Mouse (Mus musculus) limb, embryonic 12.5 days (tissue): ENCODE measurements at regions not wholly inside any gene's neighbourhood (a gene's known extent, or its start where the extent isn't known, plus 50 kb on each side); places are given as distances from the start of the nearest gene placed in this dataset.

Experiments used
- ATAC-seq: fragments of 200-750 bp; cut with Nextera tagmentation; 2 replicates; pipeline ENCODE4 v1.8.0; 2017; ENCODE audit warnings: low read depth, moderate TSS enrichment; ENCODE audit not compliant: insufficient number of reproducible peaks, insufficient read depth, low FRiP score, low TSS enrichment
- H3K27ac ChIP-seq: fragments of 300-500 bp; sonication (generic); 2 replicates; pipeline ENCODE4 v1.5.1; 2016; ENCODE audit warnings: mild to moderate bottlenecking, moderate library complexity
- H3K27me3 ChIP-seq: fragments of 300-500 bp; sonication (generic); 2 replicates; pipeline ENCODE4 v1.6.1; 2016; ENCODE audit warnings: mild to moderate bottlenecking, moderate library complexity
- H3K36me3 ChIP-seq: fragments of 300-500 bp; sonication (generic); 2 replicates; pipeline ENCODE4 v1.6.1; 2016; ENCODE audit warnings: mild to moderate bottlenecking, moderate library complexity
- H3K4me1 ChIP-seq: fragments of 300-500 bp; sonication (generic); replicated peaks from 2 replicates; pipeline ENCODE4 v1.6.1; 2016
- H3K4me2 ChIP-seq: fragments of 300-500 bp; sonication (generic); 2 replicates; pipeline ENCODE4 v1.6.1; 2016; ENCODE audit warnings: mild to moderate bottlenecking, moderate library complexity
- H3K4me3 ChIP-seq: fragments of 300-500 bp; sonication (generic); replicated peaks from 2 replicates; pipeline ENCODE4 v1.5.1; 2016; ENCODE audit warnings: mild to moderate bottlenecking
- H3K9ac ChIP-seq: fragments of 300-500 bp; sonication (generic); replicated peaks from 2 replicates; pipeline ENCODE4 v1.6.1; 2016; ENCODE audit warnings: mild to moderate bottlenecking, moderate library complexity
- H3K9me3 ChIP-seq: fragments of 300-500 bp; sonication (generic); 2 replicates; pipeline ENCODE4 v1.6.1; 2016; ENCODE audit warnings: mild to moderate bottlenecking, moderate library complexity
- WGBS: fragments of 180-500 bp; shearing (Covaris S2); methylation state at CpG from one replicate; pipeline ENCODE4 v1.1.7; 2016; 5-methylcytosine and 5-hydroxymethylcytosine counted together

DNA sequence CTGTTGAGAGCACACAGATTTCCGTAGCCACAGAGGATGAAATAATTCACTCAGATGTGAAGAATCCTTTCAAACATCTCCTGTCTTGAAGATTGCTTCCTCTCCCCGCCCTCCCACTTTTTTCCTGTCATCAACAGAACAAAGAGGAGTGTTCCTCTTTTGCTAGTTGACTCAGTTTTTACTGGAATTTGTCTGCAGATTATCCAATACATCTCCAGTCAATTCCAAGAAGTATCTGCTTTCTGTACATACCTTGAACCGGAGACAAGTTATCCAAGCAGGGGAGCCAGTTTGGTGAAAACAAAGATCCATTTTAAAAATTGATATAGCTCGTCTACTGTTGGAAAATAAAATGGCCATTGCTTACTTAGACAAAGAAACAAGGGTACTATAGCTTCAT is 328.5 kb downstream of the Ttll7 start:
- no peak overlapping the region for H3K4me3 ChIP-seq
- H3K4me2 ChIP-seq, result no peak overlapping the region
- H3K36me3 ChIP-seq, result no peaks in the 10 kb centered on the region
- no peaks in the 10 kb centered on the region for H3K9me3 ChIP-seq
- H3K9ac ChIP-seq, result no peak overlapping the region
- H3K27me3 ChIP-seq, result peaks cover 33% of the 10 kb centered on the region
- WGBS, result 78% methylated on average over 4 of the region's 4 CpGs
- H3K4me1 ChIP-seq, result peaks cover 16% of the 10 kb centered on the region
- no peak overlapping the region for H3K27ac ChIP-seq
- no peak for ATAC-seq

DNA sequence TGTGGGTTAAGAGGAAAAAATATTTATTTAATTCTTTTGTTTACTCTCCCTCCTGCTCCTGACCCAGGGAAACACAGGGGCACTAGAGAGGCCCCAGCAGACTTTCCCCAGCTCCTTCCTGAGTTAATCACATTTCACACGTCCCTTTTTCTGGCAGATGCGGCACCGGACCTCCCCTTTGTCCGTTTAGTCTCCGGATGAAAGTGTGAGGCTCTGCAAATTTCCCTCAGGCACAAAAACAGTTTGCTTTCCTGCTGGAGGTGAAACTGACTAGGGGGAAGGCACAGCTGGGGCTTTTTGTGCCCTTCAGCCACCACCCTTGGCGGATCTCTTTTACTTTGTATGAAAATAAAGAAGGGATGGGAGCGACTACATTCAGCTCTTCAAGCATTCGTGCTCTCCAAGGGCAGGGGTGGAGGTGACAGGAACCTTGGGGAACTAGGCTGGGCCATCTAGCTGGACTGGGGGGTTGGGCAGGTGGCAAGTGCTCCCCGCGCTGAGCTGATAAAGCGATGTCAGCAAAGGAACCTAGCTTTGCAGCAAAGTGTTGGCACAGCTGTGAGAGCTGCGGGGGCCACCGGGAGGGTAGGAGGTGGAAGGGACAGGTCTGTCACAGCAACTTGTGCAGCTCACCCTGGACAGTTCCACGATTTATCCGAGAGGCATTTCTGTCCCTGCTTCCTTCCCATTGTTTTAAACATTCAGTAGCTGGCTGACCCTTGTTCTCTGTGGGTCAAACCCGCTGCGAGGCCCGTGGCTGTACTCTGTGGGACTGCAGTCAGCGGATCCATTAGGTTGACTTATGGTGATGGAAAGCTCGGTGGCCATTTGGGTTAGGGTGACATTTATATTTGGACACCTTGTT is 329.6 kb downstream of the Ttll7 start:
- no peak overlapping the region for H3K27ac ChIP-seq
- 2% methylated on average over 20 of the region's 20 CpGs for WGBS
- H3K4me2 ChIP-seq, result peak overlapping the region; percentile 44

DNA sequence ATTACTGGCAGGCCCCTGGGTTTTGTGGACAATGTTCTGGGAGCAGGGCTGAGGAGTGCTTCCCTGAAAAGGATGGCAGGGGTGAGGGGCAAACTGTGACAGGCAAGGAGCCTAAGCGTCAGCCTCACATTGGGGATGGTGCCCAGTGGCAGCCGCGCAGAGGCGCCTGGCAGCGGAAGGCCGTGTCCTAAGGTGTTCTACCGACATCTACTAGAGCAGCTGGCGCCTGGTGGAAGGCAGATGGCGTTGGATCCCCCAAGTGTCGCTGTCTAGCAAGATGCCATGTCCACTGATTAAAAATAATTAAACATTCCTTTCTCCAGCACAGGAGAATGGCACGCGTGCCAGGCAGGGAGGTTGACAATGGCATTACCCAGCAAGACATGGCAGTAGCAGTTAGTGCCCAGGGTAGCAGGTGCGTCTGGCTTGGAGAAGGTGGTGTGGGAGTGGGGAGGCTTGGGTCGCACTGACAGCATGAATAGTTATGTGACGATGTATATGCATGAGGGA is 330.3 kb downstream of the Ttll7 start:
- H3K4me2 ChIP-seq, result peak overlapping the region; percentile 44
- peaks cover 33% of the 10 kb centered on the region for H3K27me3 ChIP-seq
- peaks cover 16% of the 10 kb centered on the region for H3K4me1 ChIP-seq
- no peak overlapping the region for H3K27ac ChIP-seq
- no peak for ATAC-seq
- no peaks in the 10 kb centered on the region for H3K9me3 ChIP-seq
- H3K36me3 ChIP-seq, result no peaks in the 10 kb centered on the region
- 38% methylated on average over 15 of the region's 15 CpGs for WGBS
- H3K9ac ChIP-seq, result no peak overlapping the region
- H3K4me3 ChIP-seq, result no peak overlapping the region

More for the DNA sequence above, 329.6 kb downstream of the Ttll7 start:
- no peaks in the 10 kb centered on the region for H3K9me3 ChIP-seq
- no peak for ATAC-seq
- peaks cover 16% of the 10 kb centered on the region for H3K4me1 ChIP-seq
- H3K9ac ChIP-seq, result no peak overlapping the region
- 0 out of 2 replicates have a peak overlapping the region, but pooled peaks have one; percentile 15 for H3K4me3 ChIP-seq
- H3K27me3 ChIP-seq, result peaks cover 33% of the 10 kb centered on the region
- no peaks in the 10 kb centered on the region for H3K36me3 ChIP-seq

DNA sequence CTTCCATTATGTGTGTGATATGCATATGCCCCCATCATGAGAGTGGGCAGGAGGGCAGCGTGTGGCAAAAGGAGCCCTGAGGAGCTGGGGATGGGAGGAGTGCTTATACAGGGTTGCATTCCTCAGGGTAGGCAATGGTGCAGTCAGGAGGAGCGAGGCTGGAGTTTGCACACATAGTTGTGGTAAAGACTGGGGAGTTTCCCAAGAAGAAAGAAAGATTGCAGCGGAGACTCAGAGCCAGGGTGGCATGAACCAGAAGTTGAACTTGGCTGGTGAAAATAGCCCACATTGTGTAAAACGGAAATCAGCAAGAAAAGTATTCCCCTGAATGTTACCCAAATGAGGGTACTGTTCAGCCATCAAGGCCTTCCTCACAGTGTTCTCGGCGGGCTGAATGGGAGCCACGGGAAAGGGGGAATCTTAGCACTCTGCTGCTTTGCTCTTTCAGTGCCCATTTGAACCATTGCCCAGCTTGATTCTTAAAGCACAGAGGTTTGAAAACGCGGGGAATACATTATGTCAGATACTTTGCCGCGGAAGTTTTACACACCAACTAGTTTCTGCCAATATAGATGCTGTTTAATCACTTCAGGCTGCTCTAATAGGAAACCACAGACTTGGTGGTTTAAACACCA is 331.6 kb downstream of the Ttll7 start:
- Histone ChIP-seq H3K4me1 (peaks cover 16% of the 10 kb centered on the region), H3K9ac (no peak overlapping the region), H3K36me3 (no peaks in the 10 kb centered on the region), H3K4me2 (no peak overlapping the region), H3K4me3 (no peak overlapping the region), H3K9me3 (no peaks in the 10 kb centered on the region), H3K27ac (no peak overlapping the region), H3K27me3 (peaks cover 33% of the 10 kb centered on the region)
- no peak for ATAC-seq
- WGBS, result 65% methylated on average over 11 of the region's 11 CpGs

DNA sequence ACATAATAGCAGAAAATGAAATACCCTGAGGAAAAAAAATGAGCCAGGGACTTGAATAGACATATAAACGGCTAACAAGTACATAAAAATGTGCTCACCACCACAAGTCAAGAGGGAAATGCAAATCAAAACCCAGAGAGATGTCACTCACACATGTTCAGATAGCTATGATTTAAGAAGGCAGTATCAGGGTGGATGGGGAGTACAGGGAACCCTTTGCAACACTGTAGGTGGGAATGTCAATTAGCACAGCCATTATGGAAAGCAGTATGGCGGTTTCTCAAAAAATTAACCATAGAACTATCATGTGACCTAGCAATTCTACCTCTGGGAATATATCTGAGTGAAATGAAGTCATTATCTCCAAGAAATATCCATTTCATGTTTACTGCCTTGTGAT is 337.6 kb downstream of the Ttll7 start:
- 91% methylated on average over 2 of the region's 2 CpGs for WGBS
- no peak overlapping the region for H3K4me2 ChIP-seq
- H3K9ac ChIP-seq, result no peak overlapping the region
- H3K9me3 ChIP-seq, result no peaks in the 10 kb centered on the region
- no peak for ATAC-seq
- H3K4me1 ChIP-seq, result no peaks in the 10 kb centered on the region
- H3K27me3 ChIP-seq, result no peaks in the 10 kb centered on the region; the same call in 1 of the 2 replicates
- no peak overlapping the region for H3K4me3 ChIP-seq
- H3K27ac ChIP-seq, result no peak overlapping the region
- H3K36me3 ChIP-seq, result no peaks in the 10 kb centered on the region

DNA sequence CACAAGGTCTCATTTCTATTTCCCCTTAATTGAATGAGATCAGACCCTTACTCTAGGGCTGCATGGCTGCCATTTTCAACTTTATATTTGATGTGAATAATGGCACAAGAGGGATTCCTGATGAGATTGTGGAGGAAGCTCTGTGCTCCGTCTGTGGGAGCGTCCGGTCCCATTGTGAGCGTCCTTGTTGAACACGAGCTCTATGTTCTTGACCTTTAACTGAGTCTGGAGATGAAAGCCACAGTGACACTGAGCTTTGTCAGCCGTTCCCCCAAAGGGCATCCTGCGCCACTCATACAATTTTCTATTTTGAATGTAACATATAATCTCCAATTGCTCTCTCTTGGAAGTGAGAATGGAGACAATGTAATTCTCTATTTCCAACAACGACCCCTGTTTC is 344.5 kb downstream of the Ttll7 start:
- 91% methylated on average over 8 of the region's 8 CpGs for WGBS
- Histone ChIP-seq H3K9me3 (no peaks in the 10 kb centered on the region), H3K4me3 (no peak overlapping the region), H3K27ac (no peak overlapping the region), H3K27me3 (no peaks in the 10 kb centered on the region; the same call in 1 of the 2 replicates), H3K36me3 (no peaks in the 10 kb centered on the region), H3K4me1 (0 out of 2 replicates have a peak, but pooled peaks cover 3% of the 10 kb centered on the region), H3K4me2 (no peak overlapping the region), H3K9ac (no peak overlapping the region)
- no peak for ATAC-seq

DNA sequence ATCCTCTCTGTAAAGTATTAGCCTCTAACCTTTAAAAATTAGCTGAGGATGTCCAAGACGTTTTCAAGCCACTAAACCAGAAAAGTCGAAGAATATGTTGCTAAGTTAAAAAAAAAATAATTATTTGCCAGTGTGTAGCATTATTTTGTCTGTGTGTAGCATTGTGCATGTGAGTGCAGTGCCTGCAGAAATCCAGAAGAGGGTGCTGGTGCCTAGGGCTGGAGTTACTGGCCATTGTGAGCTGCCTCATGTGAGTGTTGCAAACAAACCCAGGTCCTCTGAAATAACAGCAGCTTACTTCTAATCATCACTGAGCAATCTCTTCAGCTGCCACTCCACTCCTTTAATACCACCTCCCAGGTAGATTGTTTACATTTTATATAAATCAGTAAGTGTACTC is 345.0 kb downstream of the Ttll7 start:
- 66% methylated on average over 2 of the region's 2 CpGs for WGBS
- Histone ChIP-seq H3K4me2 (no peak overlapping the region), H3K36me3 (no peaks in the 10 kb centered on the region), H3K9ac (no peak overlapping the region), H3K4me1 (0 out of 2 replicates have a peak, but pooled peaks cover 3% of the 10 kb centered on the region), H3K9me3 (no peaks in the 10 kb centered on the region), H3K4me3 (no peak overlapping the region), H3K27ac (no peak overlapping the region), H3K27me3 (no peaks in the 10 kb centered on the region; the same call in 1 of the 2 replicates)
- ATAC-seq, result no peak

DNA sequence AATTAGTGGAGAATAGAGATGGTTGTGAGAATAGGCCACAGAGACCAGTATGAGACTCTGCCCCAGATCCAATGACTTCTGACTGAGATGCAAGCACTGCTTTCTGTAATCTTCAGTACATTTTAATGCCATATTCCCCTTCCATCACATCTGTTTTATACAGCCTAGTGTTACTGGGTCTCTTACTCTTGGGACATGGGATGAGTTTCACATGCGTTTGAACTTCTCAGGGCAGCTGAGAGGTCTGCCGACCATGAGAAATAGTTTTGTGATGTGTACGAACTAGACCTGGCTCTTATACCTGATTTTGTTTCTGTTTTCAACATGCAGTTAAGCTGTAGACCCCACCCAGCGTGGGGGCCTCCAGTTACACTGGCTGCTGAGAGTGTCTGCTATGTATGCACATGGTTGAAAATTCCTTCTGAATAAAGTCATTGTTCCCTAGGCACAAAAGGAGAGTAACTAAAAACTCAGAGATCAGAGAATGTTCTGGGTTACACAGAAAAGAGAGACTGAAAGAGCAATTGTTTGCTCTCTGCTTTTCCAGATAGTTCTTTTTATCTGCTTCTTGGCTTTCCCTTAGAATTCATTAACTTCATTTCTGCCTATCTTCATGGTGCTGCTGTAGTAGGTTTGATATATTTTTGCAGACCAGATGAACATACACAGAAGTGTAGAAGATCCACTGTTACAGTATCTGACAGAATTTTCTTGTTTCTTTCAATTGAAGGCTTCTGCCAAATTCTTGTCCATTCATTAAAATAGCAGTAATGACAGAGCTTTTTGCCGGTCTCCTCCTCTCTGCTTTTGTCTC is 359.2 kb downstream of the Ttll7 start:
- 68% methylated on average over 5 of the region's 5 CpGs for WGBS
- Histone ChIP-seq H3K9ac (no peak overlapping the region), H3K36me3 (no peaks in the 10 kb centered on the region), H3K9me3 (no peaks in the 10 kb centered on the region), H3K4me1 (peaks cover 9% of the 10 kb centered on the region), H3K27ac (0 out of 2 replicates have a peak overlapping the region, but pooled peaks have one; percentile 35), H3K4me3 (no peak overlapping the region), H3K27me3 (no peaks in the 10 kb centered on the region), H3K4me2 (no peak overlapping the region)
- no peak for ATAC-seq

DNA sequence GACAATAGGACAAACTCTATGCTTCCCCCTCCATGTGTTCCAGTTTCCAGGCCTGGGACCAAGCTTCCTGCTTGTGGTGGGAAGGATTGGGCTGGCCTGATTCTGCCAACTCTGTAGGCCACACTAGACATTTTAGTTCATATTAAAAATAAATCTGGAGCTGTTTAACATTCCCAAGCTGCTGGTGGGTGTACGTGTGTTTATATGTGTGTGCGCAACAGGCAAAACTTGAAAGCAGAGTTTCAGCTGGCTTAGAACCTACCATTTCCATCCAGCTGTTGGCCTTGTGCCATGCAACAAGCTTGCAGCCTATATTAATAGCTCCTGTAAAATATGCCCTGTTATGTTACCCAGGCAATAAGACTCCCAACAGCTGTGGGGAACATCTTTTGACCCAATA is 376.5 kb downstream of the Ttll7 start:
- 52% methylated on average over 2 of the region's 2 CpGs for WGBS
- Histone ChIP-seq H3K4me2 (no peak overlapping the region), H3K27ac (no peak overlapping the region), H3K9me3 (no peaks in the 10 kb centered on the region), H3K9ac (no peak overlapping the region), H3K4me1 (peaks cover 4% of the 10 kb centered on the region; the same call in 1 of the 2 replicates), H3K4me3 (no peak overlapping the region), H3K27me3 (no peaks in the 10 kb centered on the region), H3K36me3 (no peaks in the 10 kb centered on the region)
- no peak for ATAC-seq

DNA sequence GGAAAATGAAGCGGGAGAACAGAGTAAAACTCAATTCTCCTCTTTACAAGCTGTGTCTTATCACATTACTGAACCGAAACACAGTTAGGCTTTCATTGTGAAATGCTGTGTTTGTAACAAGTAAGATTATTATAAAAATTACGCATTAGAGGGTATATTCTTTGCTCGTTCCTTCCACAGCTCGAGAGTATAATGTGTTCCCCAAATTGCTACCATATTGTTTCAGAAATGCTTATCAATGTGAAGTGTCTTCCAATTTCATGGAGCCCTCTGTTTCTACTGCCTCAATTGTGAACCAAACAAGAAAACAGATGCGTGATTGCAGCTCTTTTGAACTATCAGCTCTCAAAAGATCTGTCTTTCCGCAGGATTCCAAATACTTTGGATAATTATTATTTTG is 378.4 kb downstream of the Ttll7 start:
- H3K9ac ChIP-seq, result no peak overlapping the region
- H3K36me3 ChIP-seq, result no peaks in the 10 kb centered on the region
- no peaks in the 10 kb centered on the region for H3K9me3 ChIP-seq
- H3K4me3 ChIP-seq, result no peak overlapping the region
- 85% methylated on average over 7 of the region's 7 CpGs for WGBS
- no peaks in the 10 kb centered on the region for H3K27me3 ChIP-seq
- peaks cover 4% of the 10 kb centered on the region; the same call in 1 of the 2 replicates for H3K4me1 ChIP-seq
- H3K4me2 ChIP-seq, result no peak overlapping the region
- no peak for ATAC-seq
- H3K27ac ChIP-seq, result no peak overlapping the region

DNA sequence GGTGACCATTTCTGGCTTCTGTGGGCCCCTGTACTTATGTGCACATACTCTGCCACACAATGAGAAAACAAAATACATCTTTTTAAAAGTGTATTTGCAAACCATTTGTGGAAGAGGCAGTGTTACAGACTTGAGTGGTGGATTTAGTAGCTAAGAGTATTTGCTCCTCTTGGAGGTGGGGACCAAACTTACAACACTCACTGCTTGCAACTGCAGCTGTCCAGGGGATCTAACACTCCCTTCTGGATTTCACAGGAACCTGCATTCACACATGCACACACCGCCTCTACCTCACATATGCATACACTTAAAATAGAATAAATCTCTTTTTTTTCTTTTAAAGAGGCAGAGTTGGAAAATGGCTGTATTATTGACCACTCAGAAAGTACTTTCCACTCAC is 386.2 kb downstream of the Ttll7 start:
- Histone ChIP-seq H3K27me3 (no peaks in the 10 kb centered on the region), H3K9me3 (no peaks in the 10 kb centered on the region), H3K27ac (no peak overlapping the region), H3K4me2 (no peak overlapping the region), H3K36me3 (no peaks in the 10 kb centered on the region), H3K4me1 (no peaks in the 10 kb centered on the region), H3K9ac (no peak overlapping the region), H3K4me3 (no peak overlapping the region)
- no peak for ATAC-seq
- 69% methylated on average over 1 of the region's 1 CpGs for WGBS
